11 mouse cellular contexts compared by ENCODE assay signal in the genomic region with DNA sequence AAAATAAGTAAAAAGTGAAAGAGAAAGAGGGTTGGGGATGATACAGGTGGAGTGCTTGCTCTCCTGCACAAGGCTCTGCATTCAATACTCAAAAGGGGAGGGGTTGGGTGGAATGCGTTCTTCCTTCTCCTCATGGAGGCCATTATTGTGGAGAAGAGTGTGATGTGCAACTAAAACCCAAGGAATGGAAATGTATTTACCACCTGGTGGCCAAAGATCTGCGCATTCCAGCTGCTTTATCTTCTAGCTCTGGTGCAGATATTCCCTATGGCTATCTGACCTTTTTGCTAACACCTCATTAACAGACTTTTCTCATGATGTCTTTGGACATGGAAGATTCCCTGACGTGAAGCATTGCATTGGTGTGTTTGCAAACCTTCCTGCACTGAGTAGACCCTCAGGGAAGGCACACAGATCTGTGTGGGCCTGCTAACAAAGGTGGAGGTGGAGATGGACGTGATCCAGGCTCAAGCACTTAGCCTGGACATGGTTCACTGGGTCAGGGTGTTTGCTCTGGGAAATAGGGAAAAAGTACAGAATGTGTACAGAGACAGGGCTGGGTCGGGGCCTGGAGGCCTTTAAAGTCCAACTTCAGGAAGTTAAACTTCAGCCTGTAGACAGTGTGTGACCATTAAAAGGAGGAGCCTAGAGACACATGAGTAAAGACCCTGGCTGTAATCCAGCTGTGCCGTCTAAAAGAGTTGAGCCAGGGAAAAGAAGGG.
DNase-seq lines count a peak whose midpoint lies in the region; ATAC-seq lines count a peak whose summit lies in the region.
"Had no signal": no experiment of that assay in that cellular context is flagged by ENCODE, and none has a peak within 500 bp of the region (broad histone marks: within the 10 kb centered on the region; RNA-seq: fewer than 3 reads in every experiment).

No protein-coding gene starts in this region.

- DNase-seq in heart, postnatal 10 days: no peak
- peak; percentile 39 for DNase-seq in 3T3-L1 (ENCODE audit: low read depth, low spot score)
- peak; percentile 96 for DNase-seq in gonadal fat pad, adult 2 months (ENCODE audit: low read depth)
- peak; percentile 81 for DNase-seq in kidney, postnatal 14 days
- DNase-seq in adrenal gland, adult 8-10 months: no peak
- DNase-seq in spleen, postnatal 14 days (ENCODE audit: low spot score in 2 of 2): no peak
- DNase-seq in gastrocnemius, postnatal 14 days: no peak
- DNase-seq: cerebellum, adult 9-11 months; thymus, postnatal 25 days had no signal

- no peak for ATAC-seq in heart, embryonic 13.5 days (ENCODE audit: extremely low read depth, insufficient number of reproducible peaks, low FRiP score, low TSS enrichment)

- no peaks in the 10 kb centered on the region for H3K36me3 ChIP-seq in heart, embryonic 13.5 days
- H3K36me3 ChIP-seq: forebrain, embryonic 12.5 days had no signal

- H3K4me2 ChIP-seq in heart, embryonic 13.5 days: no peak overlapping the region
- H3K4me2 ChIP-seq: forebrain, embryonic 12.5 days had no signal

- no peaks in the 10 kb centered on the region for H3K27me3 ChIP-seq in heart, embryonic 13.5 days (replicated peaks)
- H3K27me3 ChIP-seq: forebrain, embryonic 12.5 days had no signal

- 44% methylated on average over 6 of the region's 6 CpGs for WGBS in heart, embryonic 13.5 days

- H3K9ac ChIP-seq in heart, embryonic 13.5 days: no peak overlapping the region
- H3K9ac ChIP-seq: forebrain, embryonic 12.5 days had no signal

- no peak overlapping the region for H3K4me3 ChIP-seq in heart, embryonic 13.5 days
- H3K4me3 ChIP-seq: forebrain, embryonic 12.5 days had no signal

- H3K9me3 ChIP-seq in heart, embryonic 13.5 days: no peaks in the 10 kb centered on the region
- H3K9me3 ChIP-seq: forebrain, embryonic 12.5 days had no signal

- peak overlapping the region; percentile 17; the same call in 1 of the 2 replicates for H3K27ac ChIP-seq in heart, embryonic 13.5 days (replicated peaks)
- H3K27ac ChIP-seq: forebrain, embryonic 12.5 days had no signal

- H3K4me1 ChIP-seq in heart, embryonic 13.5 days: peaks cover 22% of the 10 kb centered on the region

- intact Hi-C loops in heart, postnatal 10 days (cut with DNase I): no loop called here
- intact Hi-C loops in gastrocnemius, postnatal 14 days (cut with DNase I; ENCODE audit: low total_unique reads): no loop called here

Comparison
In these comparisons a context has a peak if more than half of its experiments do, and no peak if none do; other contexts are left out.
1. DNase-seq: peak in 3T3-L1 (single experiment), gonadal fat pad, adult 2 months (single experiment) and kidney, postnatal 14 days (single experiment); none in heart, postnatal 10 days (0 of 2), adrenal gland, adult 8-10 months (single experiment), spleen, postnatal 14 days (0 of 2) and gastrocnemius, postnatal 14 days (single experiment).